In genomic region chr14:59820115-59820419, GRCm38 (mm10) we compare ENCODE assay signal across 13 mouse cellular contexts.
"Had no signal": no experiment of that assay in that cellular context is flagged by ENCODE, and none has a peak within 500 bp of the region (broad histone marks: within the 10 kb centered on the region; RNA-seq: fewer than 3 reads in every experiment).

No protein-coding gene starts in this region.

- H3K9me3 ChIP-seq: liver, embryonic 12.5 days; lung, embryonic 15.5 days had no signal

- H3K4me1 ChIP-seq: kidney, embryonic 15.5 days; liver, embryonic 12.5 days; megakaryocyte, embryonic 14.5 days had no signal

- H3K9ac ChIP-seq: kidney, embryonic 15.5 days; liver, embryonic 12.5 days; lung, embryonic 15.5 days had no signal

- H3K27ac ChIP-seq: kidney, embryonic 15.5 days; left cerebral cortex, adult 2 months; limb, embryonic 10.5 days; liver, embryonic 12.5 days; lung, embryonic 15.5 days; macrophage; stomach, postnatal 0 days had no signal

- ATAC-seq: intestine, embryonic 16.5 days; liver, embryonic 12.5 days had no signal

- H3K4me3 ChIP-seq: kidney, embryonic 15.5 days; left cerebral cortex, adult 2 months; limb, embryonic 10.5 days; liver, embryonic 12.5 days; lung, embryonic 15.5 days had no signal

- H3K36me3 ChIP-seq: kidney, embryonic 15.5 days; limb, embryonic 10.5 days; liver, embryonic 12.5 days; lung, embryonic 15.5 days had no signal

- DNase-seq: kidney, adult 2 months; kidney, postnatal 14 days; lung, postnatal 14 days; thymus, postnatal 4 days had no signal

- H3K27me3 ChIP-seq: kidney, embryonic 15.5 days; liver, embryonic 12.5 days; lung, embryonic 15.5 days; megakaryocyte, embryonic 14.5 days had no signal

- H3K4me2 ChIP-seq: kidney, embryonic 15.5 days; liver, embryonic 12.5 days; lung, embryonic 15.5 days had no signal
